Mouse (Mus musculus) ES-Bruce4 (cell line): ENCODE measurements at regions not wholly inside any gene's neighbourhood (a gene's known extent, or its start where the extent isn't known, plus 50 kb on each side); places are given as distances from the start of the nearest gene placed in this dataset.

Experiments
- CTCF ChIP-seq: IDR thresholded peaks from one replicate; pipeline ENCODE4 v1.8.1; 2011; ENCODE audit warnings: low read depth, low read length
- EP300 ChIP-seq: IDR thresholded peaks from 2 replicates; pipeline ENCODE4 v1.6.1; 2011; ENCODE audit warnings: low read depth, low read length; ENCODE audit not compliant: insufficient read depth
- POLR2A ChIP-seq: IDR thresholded peaks from one replicate; pipeline ENCODE4 v1.8.1; 2011; ENCODE audit warnings: low read length; ENCODE audit not compliant: insufficient read depth

DNA sequence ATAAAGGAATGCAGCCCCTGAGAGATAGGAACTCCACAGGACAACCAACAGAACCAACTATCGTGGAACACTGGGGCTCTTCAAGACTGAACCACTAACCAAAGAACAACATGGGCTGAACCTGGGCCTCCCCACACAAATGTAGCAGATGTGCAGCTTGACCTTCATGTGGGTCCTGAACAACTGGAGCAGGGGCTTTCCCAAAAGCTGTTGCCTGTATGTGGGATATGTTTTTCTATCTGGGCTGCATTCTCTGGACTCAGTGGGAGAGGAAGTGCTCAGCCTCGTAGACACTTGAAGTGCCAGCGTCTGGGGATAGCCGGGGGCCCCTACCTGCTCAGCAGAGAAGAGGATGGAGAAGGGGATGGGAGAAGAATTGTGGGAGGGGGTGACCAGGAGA lies 149.2 kb upstream of the Trib2 start:
- TF ChIP-seq EP300 (no peak), CTCF (no peak), POLR2A (no peak)
